Mouse (Mus musculus) hindbrain, embryonic 15.5 days (tissue): ENCODE data around the gene Prkn. TPM values are rescaled to one million over a fixed set of nuclear protein-coding genes. Genes with fewer than 3 reads are reported as not detected.

Experiments used
- ATAC-seq: fragments of 200-750 bp; cut with Nextera tagmentation; 2 replicates; pipeline ENCODE4 v1.8.0; 2017; ENCODE audit warnings: low read depth, moderate number of reproducible peaks, moderate TSS enrichment; ENCODE audit not compliant: low FRiP score
- H3K27ac ChIP-seq: fragments of 300-500 bp; sonication (generic); replicated peaks from 2 replicates; pipeline ENCODE4 v1.5.1; 2015; ENCODE audit warnings: mild to moderate bottlenecking, inconsistent platforms
- H3K27me3 ChIP-seq: fragments of 300-500 bp; sonication (generic); 2 replicates; pipeline ENCODE4 v1.6.1; 2015; ENCODE audit warnings: control low read depth, inconsistent platforms
- H3K36me3 ChIP-seq: fragments of 300-500 bp; sonication (generic); 2 replicates; pipeline ENCODE4 v1.6.1; 2015; ENCODE audit warnings: control low read depth, inconsistent platforms
- H3K4me1 ChIP-seq: fragments of 300-500 bp; sonication (generic); replicated peaks from 2 replicates; pipeline ENCODE4 v1.6.1; 2015; ENCODE audit warnings: control low read depth, inconsistent platforms
- H3K4me2 ChIP-seq: fragments of 300-500 bp; sonication (generic); 2 replicates; pipeline ENCODE4 v1.6.1; 2015; ENCODE audit warnings: moderate library complexity, mild to moderate bottlenecking, inconsistent platforms
- H3K4me3 ChIP-seq: fragments of 300-500 bp; sonication (generic); 2 replicates; pipeline ENCODE4 v1.5.1; 2015; ENCODE audit warnings: mild to moderate bottlenecking, inconsistent platforms
- H3K9ac ChIP-seq: fragments of 300-500 bp; sonication (generic); 2 replicates; pipeline ENCODE4 v1.6.1; 2015; ENCODE audit warnings: inconsistent platforms
- H3K9me3 ChIP-seq: fragments of 300-500 bp; sonication (generic); 2 replicates; pipeline ENCODE4 v1.6.1; 2016; ENCODE audit warnings: control low read depth, inconsistent platforms
- WGBS: fragments of 180-500 bp; shearing (Covaris S2); methylation state at CpG from one replicate; pipeline ENCODE4 v1.1.7; 2015; 5-methylcytosine and 5-hydroxymethylcytosine counted together
- polyA plus RNA-seq: library from polyadenylated mRNA; unstranded; fragments of >200 nt; fragmentation: Nextera tagmentation; extraction: Ambion mirVana; gene quantifications from 2 replicates; pipeline ENCODE4 v1.2.1, GENCODE M21; 2015

Gene Prkn
- polyA plus RNA-seq, 1 experiment from 2014 or later: 4.3 TPM

DNA sequence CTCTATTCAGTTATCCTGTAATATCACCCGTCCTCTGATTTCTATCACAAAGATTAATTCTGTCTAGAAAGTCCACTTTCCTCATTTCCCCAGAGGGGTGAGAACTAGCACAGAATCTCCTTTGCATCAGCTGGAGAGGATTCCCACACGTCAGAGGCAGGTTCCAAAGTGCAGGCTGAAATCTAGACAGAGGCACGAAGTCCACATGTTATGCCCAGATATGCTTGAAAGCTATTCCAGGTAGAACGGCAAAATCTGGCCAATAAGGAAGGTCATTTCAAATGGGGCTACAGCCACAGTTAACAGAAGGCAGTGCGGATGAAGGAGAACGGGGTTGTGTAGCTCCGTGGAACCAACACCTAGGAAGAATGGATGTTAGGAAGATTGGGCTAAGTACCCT lies 478.8 kb downstream of the Prkn start:
- no peak overlapping the region for H3K27ac ChIP-seq
- no peaks in the 10 kb centered on the region for H3K36me3 ChIP-seq
- H3K4me2 ChIP-seq: no peak overlapping the region
- no peaks in the 10 kb centered on the region for H3K9me3 ChIP-seq
- no peak overlapping the region for H3K9ac ChIP-seq
- H3K27me3 ChIP-seq: no peaks in the 10 kb centered on the region
- H3K4me1 ChIP-seq: no peaks in the 10 kb centered on the region
- WGBS: 92% methylated on average over 7 of the region's 7 CpGs
- ATAC-seq: no peak
- H3K4me3 ChIP-seq: no peak overlapping the region

DNA sequence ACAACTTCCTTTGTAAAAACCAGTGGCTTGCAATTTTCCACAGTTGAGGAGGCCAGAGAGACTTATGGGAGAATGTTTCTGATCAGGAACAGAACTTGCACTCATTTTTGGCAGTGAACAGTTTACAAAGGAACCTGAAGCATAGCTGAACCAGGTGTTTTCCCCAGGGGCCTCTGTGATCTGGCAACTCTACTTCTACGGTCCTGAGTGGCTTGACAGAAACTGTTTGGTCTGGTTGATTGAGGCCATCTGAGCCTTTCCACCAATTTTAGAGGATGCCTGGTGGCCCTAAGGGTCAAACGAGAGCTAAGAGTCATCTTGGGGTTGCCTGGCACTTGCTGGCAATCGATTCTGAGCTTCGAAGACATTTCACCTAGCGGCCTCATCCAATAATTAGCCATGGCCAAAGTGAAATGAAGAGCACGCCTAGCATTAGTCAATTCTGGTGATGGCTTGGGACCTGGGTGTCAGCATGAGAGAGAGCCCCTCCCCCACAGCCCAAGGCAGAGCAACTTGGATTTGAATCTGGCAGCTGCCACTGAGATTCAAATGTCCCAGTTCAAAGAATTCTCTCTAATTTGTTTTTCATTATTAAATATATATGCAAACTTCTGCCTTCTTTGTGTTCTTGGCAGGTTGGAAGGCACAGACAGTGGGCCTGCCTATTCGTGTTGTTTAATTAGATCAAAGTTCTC lies 479.6 kb downstream of the Prkn start:
- Histone ChIP-seq H3K9ac (no peak overlapping the region), H3K27me3 (no peaks in the 10 kb centered on the region), H3K4me1 (no peaks in the 10 kb centered on the region), H3K36me3 (no peaks in the 10 kb centered on the region), H3K4me2 (no peak overlapping the region), H3K27ac (no peak overlapping the region), H3K9me3 (no peaks in the 10 kb centered on the region), H3K4me3 (no peak overlapping the region)
- no peak for ATAC-seq
- 73% methylated on average over 7 of the region's 7 CpGs for WGBS

DNA sequence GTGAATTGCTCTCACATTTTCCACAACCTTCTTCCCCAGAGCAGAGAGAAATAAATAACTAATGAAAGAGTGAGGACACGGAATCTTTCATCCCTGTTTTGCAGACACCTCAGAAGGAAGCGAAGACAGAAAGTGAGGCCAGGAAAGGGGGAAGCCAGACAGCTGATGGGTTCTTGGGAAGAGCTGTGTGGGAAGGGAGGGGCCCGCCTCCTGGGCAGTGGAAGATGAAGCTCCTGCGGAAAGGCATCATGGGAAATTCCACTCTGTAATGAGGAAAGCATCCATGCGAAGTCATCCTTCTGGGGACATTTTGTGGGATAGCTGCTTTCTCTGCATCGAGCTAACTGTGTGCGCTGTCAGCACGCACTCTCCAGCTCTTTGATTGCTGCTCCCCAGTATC lies 491.9 kb downstream of the Prkn start:
- 52% methylated on average over 8 of the region's 8 CpGs for WGBS
- H3K27ac ChIP-seq: peak overlapping the region; percentile 37; the same call in 1 of the 2 replicates
- no peaks in the 10 kb centered on the region for H3K27me3 ChIP-seq
- no peak overlapping the region for H3K9ac ChIP-seq
- H3K4me1 ChIP-seq: peaks cover 12% of the 10 kb centered on the region
- no peak overlapping the region for H3K4me3 ChIP-seq
- peak; percentile 71; the same call in 1 of the 2 replicates for ATAC-seq
- H3K4me2 ChIP-seq: 0 out of 2 replicates have a peak overlapping the region, but pooled peaks have one; percentile 11
- H3K9me3 ChIP-seq: no peaks in the 10 kb centered on the region
- H3K36me3 ChIP-seq: no peaks in the 10 kb centered on the region

- Histone ChIP-seq H3K4me3 (no peak overlapping the region), H3K27ac (no peak overlapping the region), H3K9ac (no peak overlapping the region), H3K4me1 (peaks cover 12% of the 10 kb centered on the region), H3K36me3 (no peaks in the 10 kb centered on the region), H3K9me3 (no peaks in the 10 kb centered on the region), H3K4me2 (no peak overlapping the region), H3K27me3 (no peaks in the 10 kb centered on the region)
- no peak for ATAC-seq
- 70% methylated on average over 3 of the region's 3 CpGs for WGBS
Observed at GRCm38 (mm10) chr17:11333741-11334140, 493.6 kb downstream of the Prkn start.

GRCm38 (mm10) chr17:11336156-11336555 lies 496.0 kb downstream of the Prkn start:
- Histone ChIP-seq H3K4me2 (no peak overlapping the region), H3K4me1 (peaks cover 12% of the 10 kb centered on the region), H3K9ac (no peak overlapping the region), H3K36me3 (no peaks in the 10 kb centered on the region), H3K27ac (no peak overlapping the region), H3K9me3 (no peaks in the 10 kb centered on the region), H3K4me3 (no peak overlapping the region), H3K27me3 (no peaks in the 10 kb centered on the region)
- ATAC-seq: no peak
- WGBS: 38% methylated on average over 1 of the region's 1 CpGs

DNA sequence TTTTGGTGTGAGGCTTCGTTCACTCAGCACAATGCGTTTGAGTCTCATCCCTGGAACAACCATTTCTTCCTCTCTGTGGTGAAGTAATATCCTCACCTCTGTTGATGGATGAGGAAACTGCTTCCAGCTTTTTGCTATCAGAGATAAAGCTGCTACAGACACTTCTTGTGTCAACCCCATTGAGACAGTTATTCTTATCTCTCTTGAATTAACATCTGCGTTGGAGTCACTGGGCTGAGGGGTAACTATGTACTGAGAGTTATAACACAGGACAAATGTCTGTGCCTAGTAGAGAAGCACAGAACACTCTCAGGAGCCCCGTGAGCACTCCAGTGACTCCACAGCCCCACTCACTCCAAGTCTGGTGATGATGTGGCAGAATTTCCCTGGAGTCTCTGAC lies 500.2 kb downstream of the Prkn start:
- no peak overlapping the region for H3K4me3 ChIP-seq
- H3K9me3 ChIP-seq: no peaks in the 10 kb centered on the region
- no peaks in the 10 kb centered on the region for H3K4me1 ChIP-seq
- 95% methylated on average over 4 of the region's 4 CpGs for WGBS
- no peak overlapping the region for H3K9ac ChIP-seq
- no peak overlapping the region for H3K27ac ChIP-seq
- no peak overlapping the region for H3K4me2 ChIP-seq
- H3K27me3 ChIP-seq: no peaks in the 10 kb centered on the region
- no peak for ATAC-seq
- H3K36me3 ChIP-seq: no peaks in the 10 kb centered on the region

DNA sequence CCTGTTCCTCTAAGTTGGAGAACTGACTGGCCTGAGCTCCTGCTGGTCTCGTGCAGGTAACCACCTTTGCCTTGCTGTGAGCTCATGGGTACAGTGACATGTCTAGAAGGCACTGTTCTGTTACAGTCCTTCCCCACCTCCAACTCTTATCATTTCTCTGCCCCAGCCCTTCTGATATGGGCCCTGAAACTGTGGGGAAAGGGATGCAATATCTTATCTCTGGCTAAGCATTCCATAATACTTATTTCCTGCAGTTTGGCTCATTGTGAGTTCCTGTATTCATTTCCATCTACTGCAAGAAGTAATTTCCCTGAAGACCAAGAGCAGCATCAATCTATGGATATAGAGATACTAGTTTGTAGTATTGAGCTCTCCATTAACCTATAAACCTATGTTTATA lies 506.1 kb downstream of the Prkn start:
- Histone ChIP-seq H3K4me1 (no peaks in the 10 kb centered on the region), H3K36me3 (no peaks in the 10 kb centered on the region), H3K27me3 (no peaks in the 10 kb centered on the region), H3K9ac (no peak overlapping the region), H3K4me2 (no peak overlapping the region), H3K27ac (no peak overlapping the region), H3K9me3 (no peaks in the 10 kb centered on the region), H3K4me3 (no peak overlapping the region)
- 93% methylated on average over 1 of the region's 1 CpGs for WGBS
- no peak for ATAC-seq

- 40% methylated on average over 1 of the region's 1 CpGs for WGBS
- Histone ChIP-seq H3K27ac (no peak overlapping the region), H3K4me3 (no peak overlapping the region), H3K4me2 (no peak overlapping the region), H3K4me1 (no peaks in the 10 kb centered on the region), H3K9ac (no peak overlapping the region), H3K9me3 (no peaks in the 10 kb centered on the region), H3K36me3 (no peaks in the 10 kb centered on the region), H3K27me3 (no peaks in the 10 kb centered on the region)
- no peak for ATAC-seq
Observed at GRCm38 (mm10) chr17:11352778-11353552, 512.8 kb downstream of the Prkn start.

GRCm38 (mm10) chr17:11353553-11353945 lies 513.4 kb downstream of the Prkn start:
- no peak overlapping the region for H3K9ac ChIP-seq
- H3K4me1 ChIP-seq: no peaks in the 10 kb centered on the region
- ATAC-seq: no peak
- no peaks in the 10 kb centered on the region for H3K27me3 ChIP-seq
- no peak overlapping the region for H3K4me2 ChIP-seq
- H3K9me3 ChIP-seq: no peaks in the 10 kb centered on the region
- H3K27ac ChIP-seq: no peak overlapping the region
- 85% methylated on average over 4 of the region's 4 CpGs for WGBS
- H3K4me3 ChIP-seq: no peak overlapping the region
- no peaks in the 10 kb centered on the region for H3K36me3 ChIP-seq

DNA sequence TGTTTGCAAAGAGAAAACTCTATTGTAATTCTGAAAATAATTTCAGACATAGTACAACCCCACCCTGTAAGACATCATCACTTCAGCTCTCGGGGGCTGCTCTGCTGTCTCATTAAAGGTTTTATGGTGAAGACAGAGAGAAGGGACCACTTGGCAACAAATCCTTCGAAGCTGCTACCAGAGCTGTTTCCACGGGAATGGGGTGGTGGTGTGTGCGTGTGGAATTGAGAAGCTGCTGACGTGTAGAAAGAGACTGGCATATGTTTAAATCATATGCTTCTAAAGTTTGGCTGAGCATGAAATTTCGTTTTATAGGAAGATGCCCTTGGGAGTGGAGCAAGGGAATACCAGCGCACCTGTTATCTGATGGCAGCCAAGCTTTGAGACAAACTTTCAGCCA lies 514.2 kb downstream of the Prkn start:
- no peak overlapping the region for H3K27ac ChIP-seq

DNA sequence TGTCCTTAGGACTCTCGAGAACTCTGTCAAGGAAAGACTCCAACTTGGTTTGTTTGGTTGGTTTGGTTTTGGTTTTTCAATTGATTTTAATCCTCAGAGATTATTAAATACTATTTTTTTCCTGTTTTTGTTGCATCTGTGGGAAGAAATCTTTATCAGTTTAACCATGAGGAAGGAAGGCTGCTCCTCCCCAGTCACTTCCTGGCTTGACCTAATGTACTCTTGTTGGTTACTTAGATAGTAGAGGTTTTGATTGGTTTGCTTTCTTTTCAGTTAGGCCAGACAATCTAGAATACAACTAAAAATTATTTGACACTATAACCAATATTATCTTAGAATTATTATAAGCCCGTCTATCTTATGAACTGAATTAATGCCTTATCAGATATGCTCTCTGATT lies 535.3 kb downstream of the Prkn start:
- Histone ChIP-seq H3K27ac (no peak overlapping the region), H3K27me3 (no peaks in the 10 kb centered on the region), H3K4me1 (no peaks in the 10 kb centered on the region), H3K4me2 (no peak overlapping the region), H3K9ac (no peak overlapping the region), H3K36me3 (no peaks in the 10 kb centered on the region), H3K4me3 (no peak overlapping the region), H3K9me3 (no peaks in the 10 kb centered on the region)
- no peak for ATAC-seq
- WGBS: 89% methylated on average over 2 of the region's 2 CpGs

More for the DNA sequence above, 514.2 kb downstream of the Prkn start:
- Histone ChIP-seq H3K4me3 (no peak overlapping the region), H3K9ac (no peak overlapping the region), H3K9me3 (no peaks in the 10 kb centered on the region), H3K36me3 (no peaks in the 10 kb centered on the region), H3K27me3 (no peaks in the 10 kb centered on the region), H3K4me1 (no peaks in the 10 kb centered on the region), H3K4me2 (no peak overlapping the region)
- 73% methylated on average over 7 of the region's 7 CpGs for WGBS
- ATAC-seq: no peak

GRCm38 (mm10) chr17:11383364-11383962 lies 543.3 kb downstream of the Prkn start:
- Histone ChIP-seq H3K9ac (no peak overlapping the region), H3K27me3 (no peaks in the 10 kb centered on the region), H3K9me3 (no peaks in the 10 kb centered on the region), H3K4me2 (no peak overlapping the region), H3K4me1 (no peaks in the 10 kb centered on the region), H3K27ac (no peak overlapping the region), H3K36me3 (no peaks in the 10 kb centered on the region), H3K4me3 (no peak overlapping the region)
- no peak for ATAC-seq
- WGBS: 91% methylated on average over 8 of the region's 8 CpGs
